Mouse (Mus musculus): Measurements from ENCODE around the gene Bag5. TPM values are rescaled to one million over a fixed set of nuclear protein-coding genes. Genes with fewer than 3 reads are reported as not detected.

The Bag5 gene
- total RNA-seq, 2 experiments from 2014 or later: 46.7 to 54.1 TPM

GRCm38 (mm10) chr12:111660628-111661027 is 52.4 kb downstream of the Bag5 start:
- no peak for DNase-seq (ENCODE audit: extremely low spot score in 1 of 2, low spot score in 1 of 2)

Other genes with a start within 250 kb of the Bag5 start
- gene Gm266, start 227.4 kb downstream of the Bag5 start, total RNA-seq (2021): 1 to 10 TPM; 5.6 to 7.8 TPM
- gene Eif5, start 175.2 kb downstream of the Bag5 start, total RNA-seq (2021): 100 to 1,000 TPM; 243 to 246 TPM
- 100 to 1,000 TPM; 103 to 116 TPM for gene Mark3, start 138.7 kb downstream of the Bag5 start, total RNA-seq (2021)
- 1,000 to 10,000 TPM; 1,260 to 1,351 TPM for gene Ckb, start 40.9 kb downstream of the Bag5 start, total RNA-seq (2021)
- 10 to 100 TPM; 17.1 to 19.7 TPM for gene Trmt61a, start 35.2 kb downstream of the Bag5 start, total RNA-seq (2021)
- gene Apopt1, start within 50 bp of the Bag5 start, total RNA-seq (2021): 10 to 100 TPM; 36.2 to 38.9 TPM
- 100 to 1,000 TPM; 701 to 727 TPM for gene Klc1, start 45.6 kb upstream of the Bag5 start, total RNA-seq (2021)
- gene Xrcc3, start 100.6 kb upstream of the Bag5 start, total RNA-seq (2021): 1 to 10 TPM; 4.2 to 4.6 TPM
- gene Zfyve21, start 100.9 kb upstream of the Bag5 start, total RNA-seq (2021): 10 to 100 TPM; 21.6 to 21.7 TPM
- gene Ppp1r13b, start 194.9 kb upstream of the Bag5 start, total RNA-seq (2021): 10 to 100 TPM; 89.5 to 91.9 TPM